Mouse (Mus musculus): ENCODE measurements around the gene Btbd11.

DNA sequence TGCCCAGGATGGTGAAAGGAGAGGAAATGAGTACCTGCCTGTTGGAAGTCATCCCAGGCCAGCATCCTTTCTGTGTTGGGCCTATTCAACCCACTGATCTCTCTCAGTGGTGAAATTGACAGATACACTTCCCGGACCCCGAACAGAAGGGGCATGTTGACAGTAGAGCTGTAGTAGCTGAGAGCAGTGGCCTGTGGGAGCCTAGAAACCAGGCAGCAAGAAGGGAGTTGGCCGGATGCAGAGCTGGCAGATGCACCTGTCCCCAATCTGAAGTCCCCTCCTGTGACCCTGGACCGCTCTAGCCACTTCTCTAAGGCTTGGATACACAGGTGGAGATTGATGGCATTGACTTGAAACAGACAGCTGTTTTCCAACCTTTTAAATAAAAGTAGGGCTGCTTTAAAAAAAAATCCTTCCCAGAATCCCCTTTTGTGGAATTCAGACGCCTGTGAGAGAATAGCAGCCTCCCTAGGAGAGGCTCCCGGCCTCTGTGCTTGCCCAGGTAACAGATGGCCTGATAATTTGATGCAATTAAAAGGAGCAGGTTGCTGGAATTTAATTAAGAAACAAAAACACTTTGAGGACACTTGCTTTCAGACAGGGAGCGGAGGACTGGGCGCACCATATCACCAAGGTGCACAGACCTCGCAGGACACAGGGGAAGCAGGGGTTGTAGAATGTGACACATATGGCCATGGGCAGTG is 89.2 kb downstream of the Btbd11 start:
- TF ChIP-seq CTCF (IDR thresholded peaks at IDR 0.05; ENCODE audit: control insufficient read depth, insufficient read depth, low read length), result no peak
- TF ChIP-seq POLR2A (IDR thresholded peaks at IDR 0.05; ENCODE audit: borderline replicate concordance, control insufficient read depth, low read depth, low read length), result no peak

Measured in bone marrow, adult 2 months (tissue).